25 mouse cellular contexts compared by ENCODE assay signal in genomic region chr13:91543555-91543954, GRCm38 (mm10).
DNase-seq lines count a peak whose midpoint lies in the region; ATAC-seq lines count a peak whose summit lies in the region.
"Had no signal": no experiment of that assay in that cellular context is flagged by ENCODE, and none has a peak within 500 bp of the region (broad histone marks: within the 10 kb centered on the region; RNA-seq: fewer than 3 reads in every experiment).

No protein-coding gene starts in this region.

- no peaks in the 10 kb centered on the region for H3K9me3 ChIP-seq in midbrain, embryonic 11.5 days (ENCODE audit: control insufficient read depth, low read length)
- no peaks in the 10 kb centered on the region for H3K9me3 ChIP-seq in midbrain, embryonic 15.5 days
- H3K9me3 ChIP-seq: forebrain, embryonic 13.5 days; heart, embryonic 13.5 days; hindbrain, embryonic 13.5 days; liver, embryonic 13.5 days had no signal

- intact Hi-C loops in gastrocnemius, postnatal 14 days (cut with DNase I; ENCODE audit: low total_unique reads): no loop called here

- whole genome bisulfite sequencing in midbrain, embryonic 11.5 days: 76% methylated on average over 5 of the region's 5 CpGs
- 61% methylated on average over 5 of the region's 5 CpGs for WGBS in midbrain, embryonic 15.5 days

- no peaks in the 10 kb centered on the region for H3K27me3 ChIP-seq in midbrain, embryonic 11.5 days (ENCODE audit: control insufficient read depth, insufficient read depth, low read length)
- H3K27me3 ChIP-seq in midbrain, embryonic 15.5 days (replicated peaks): no peaks in the 10 kb centered on the region
- H3K27me3 ChIP-seq: forebrain, embryonic 13.5 days; heart, embryonic 13.5 days; hindbrain, embryonic 13.5 days; liver, embryonic 13.5 days had no signal

- no peaks in the 10 kb centered on the region for H3K4me1 ChIP-seq in midbrain, embryonic 11.5 days (ENCODE audit: control insufficient read depth, insufficient read depth, low read length)
- H3K4me1 ChIP-seq in midbrain, embryonic 15.5 days: no peaks in the 10 kb centered on the region
- H3K4me1 ChIP-seq: forebrain, embryonic 13.5 days; hindbrain, embryonic 13.5 days had no signal

- no peak overlapping the region for H3K4me3 ChIP-seq in midbrain, embryonic 11.5 days (ENCODE audit: low read depth, low read length)
- no peak overlapping the region for H3K4me3 ChIP-seq in midbrain, embryonic 15.5 days
- H3K4me3 ChIP-seq: forebrain, embryonic 13.5 days; heart, adult 2 months; heart, embryonic 13.5 days; hindbrain, embryonic 13.5 days; left cerebral cortex, adult 2 months; liver, embryonic 13.5 days had no signal

- peak; percentile 18 for DNase-seq in gastrocnemius, adult 18-20 months (ENCODE audit: low spot score)
- DNase-seq in gastrocnemius, postnatal 14 days: no peak
- no peak for DNase-seq in midbrain, embryonic 11.5 days (ENCODE audit: low spot score, missing footprints)
- DNase-seq in 416B (ENCODE audit: low read depth): peak; percentile 47
- peak; percentile 9 for DNase-seq in adipocyte (ENCODE audit: low spot score)
- DNase-seq in heart, postnatal 4 days: no peak
- DNase-seq in natural killer cell, adult 2 months (ENCODE audit: low spot score in 2 of 2): no peak
- DNase-seq: adrenal gland, adult 8-10 months; cerebellum, adult 11-12 months; cerebellum, postnatal 14 days; heart, adult 2 months; heart, postnatal 14 days; kidney, adult 2 months; liver, embryonic 13.5 days; lung, adult 2 months; right cerebral cortex, postnatal 25 days; thymus, postnatal 25 days had no signal

- H3K9ac ChIP-seq in midbrain, embryonic 11.5 days (ENCODE audit: low read length): no peak overlapping the region
- H3K9ac ChIP-seq in midbrain, embryonic 15.5 days: no peak overlapping the region
- H3K9ac ChIP-seq: forebrain, embryonic 13.5 days; heart, embryonic 13.5 days; hindbrain, embryonic 13.5 days; liver, embryonic 13.5 days had no signal

- ATAC-seq in midbrain, embryonic 11.5 days (ENCODE audit: low FRiP score): peak; percentile 33; the same call in 1 of the 2 replicates
- ATAC-seq in midbrain, embryonic 15.5 days (replicated peaks): no peak
- ATAC-seq: forebrain, embryonic 13.5 days; inflammation-experienced regulatory T-cells, adult 6 months had no signal

- no peak overlapping the region for H3K4me2 ChIP-seq in midbrain, embryonic 11.5 days
- H3K4me2 ChIP-seq in midbrain, embryonic 15.5 days: no peak overlapping the region
- H3K4me2 ChIP-seq: forebrain, embryonic 13.5 days; heart, embryonic 13.5 days; hindbrain, embryonic 13.5 days; liver, embryonic 13.5 days had no signal

- H3K27ac ChIP-seq in midbrain, embryonic 11.5 days (ENCODE audit: low read depth, low read length): no peak overlapping the region
- no peak overlapping the region for H3K27ac ChIP-seq in midbrain, embryonic 15.5 days
- H3K27ac ChIP-seq: forebrain, embryonic 13.5 days; heart, adult 2 months; heart, embryonic 13.5 days; hindbrain, embryonic 13.5 days; kidney, postnatal 0 days; left cerebral cortex, adult 2 months; liver, embryonic 13.5 days; macrophage had no signal

- H3K36me3 ChIP-seq in midbrain, embryonic 11.5 days (ENCODE audit: control insufficient read depth, insufficient read depth, low read length): 0 out of 2 replicates have a peak, but pooled peaks cover 2% of the 10 kb centered on the region
- H3K36me3 ChIP-seq in midbrain, embryonic 15.5 days (replicated peaks): peaks cover 7% of the 10 kb centered on the region; the same call in 1 of the 2 replicates

Comparison
In these comparisons a context has a peak if more than half of its experiments do, and no peak if none do; other contexts are left out.
1. DNase-seq: peak in gastrocnemius, adult 18-20 months (single experiment), 416B (single experiment) and adipocyte (single experiment); none in gastrocnemius, postnatal 14 days (single experiment), midbrain, embryonic 11.5 days (single experiment), heart, postnatal 4 days (single experiment) and natural killer cell, adult 2 months (0 of 2).